Mouse (Mus musculus) liver, embryonic 14.5 days (tissue): ENCODE results near the gene Susd4. TPM values are rescaled to one million over a fixed set of nuclear protein-coding genes. Genes with fewer than 3 reads are reported as not detected.

Source experiments
- ATAC-seq: fragments of 200-750 bp; cut with Nextera tagmentation; 2 replicates; pipeline ENCODE4 v1.8.0; 2017; ENCODE audit warnings: moderate number of reproducible peaks, mild to moderate bottlenecking, moderate library complexity; ENCODE audit not compliant: insufficient read depth
- DNase-seq, 3 experiments: peaks; one replicate each; pipeline ENCODE4 v3.0.0-alpha.2; 2012 to 2013; ENCODE audit warnings: low read depth in 3 of 3, low spot score in 3 of 3
- H3K27ac ChIP-seq: fragments of 300-500 bp; sonication (generic); 2 replicates; pipeline ENCODE4 v1.5.1; 2014; ENCODE audit warnings: moderate library complexity, mild to moderate bottlenecking, control low read depth, inconsistent platforms
- H3K27me3 ChIP-seq: fragments of 300-500 bp; sonication (generic); 2 replicates; pipeline ENCODE4 v1.6.1; 2014; ENCODE audit warnings: mild to moderate bottlenecking, low read length, moderate library complexity; ENCODE audit not compliant: control insufficient read depth, insufficient read depth
- H3K36me3 ChIP-seq: fragments of 300-500 bp; sonication (generic); replicated peaks from 2 replicates; pipeline ENCODE4 v1.6.1; 2014; ENCODE audit warnings: low read depth; ENCODE audit not compliant: control insufficient read depth, insufficient read depth
- H3K4me1 ChIP-seq, 2 experiments: fragments of 200-500 bp in 1 of 2; fragments of 300-500 bp in 1 of 2; sonication (generic) in 1 of 2; replicated peaks; 2 replicates each; pipeline ENCODE4 v1.6.1; 2012 to 2014; ENCODE audit warnings: antibody characterized with exemption in 1 of 2, inconsistent platforms in 1 of 2, low read length in 1 of 2; ENCODE audit not compliant: control insufficient read depth in 2 of 2, insufficient read depth in 2 of 2
- H3K4me2 ChIP-seq: fragments of 300-500 bp; sonication (generic); 2 replicates; pipeline ENCODE4 v1.6.1; 2014; ENCODE audit warnings: low read depth, mild to moderate bottlenecking, control low read depth, moderate library complexity
- H3K4me3 ChIP-seq, 2 experiments: fragments of 200-500 bp in 1 of 2; fragments of 300-500 bp in 1 of 2; sonication (generic) in 1 of 2; 2 replicates each; pipeline ENCODE4 v1.5.1; 2012 to 2014; ENCODE audit warnings: low read depth in 2 of 2, low read length in 2 of 2, mild to moderate bottlenecking in 2 of 2, control low read depth in 1 of 2, inconsistent platforms in 1 of 2, moderate library complexity in 1 of 2; ENCODE audit not compliant: insufficient read depth in 1 of 2
- H3K9ac ChIP-seq: fragments of 300-500 bp; sonication (generic); replicated peaks from 2 replicates; pipeline ENCODE4 v1.6.1; 2014; ENCODE audit warnings: mild to moderate bottlenecking, control low read depth, moderate library complexity
- H3K9me3 ChIP-seq: fragments of 300-500 bp; sonication (generic); 2 replicates; pipeline ENCODE4 v1.6.1; 2016; ENCODE audit warnings: low read length, mixed read lengths; ENCODE audit not compliant: control insufficient read depth
- CTCF ChIP-seq: IDR thresholded peaks from 2 replicates; pipeline ENCODE4 v1.5.1; 2016; ENCODE audit warnings: antibody characterized with exemption, low read depth, control low read depth
- EP300 ChIP-seq: IDR thresholded peaks from 2 replicates; pipeline ENCODE4 v1.6.1; 2016; ENCODE audit warnings: antibody characterized with exemption, low read depth
- WGBS: fragments of 180-500 bp; shearing (Covaris S2); extraction: QIAGEN DNeasy Blood & Tissue Kit; methylation state at CpG from one replicate; pipeline ENCODE4 v1.1.7; 2014; ENCODE audit not compliant: insufficient replicate concordance; 5-methylcytosine and 5-hydroxymethylcytosine counted together
- polyA plus RNA-seq, 2 experiments: library from polyadenylated mRNA; depleted of rRNA in 1 of 2; stranded (reverse) in 1 of 2; unstranded in 1 of 2; fragments of >200 nt; fragmentation: Nextera tagmentation in 1 of 2; extraction: Ambion mirVana in 1 of 2; gene quantifications; 2 replicates each; pipeline versions ENCODE4 v1.2.1 to v1.2.3; 2012 to 2014

The Susd4 gene
- polyA plus RNA-seq, 2 experiments = 0.60 to 0.74 TPM

GRCm38 (mm10) chr1:182869114-182869456, 105.4 kb downstream of the Susd4 start:
- H3K27ac ChIP-seq = no peak overlapping the region
- H3K4me2 ChIP-seq = no peak overlapping the region
- H3K9ac ChIP-seq = no peak overlapping the region
- TF ChIP-seq EP300 = no peak
- no peak for TF ChIP-seq CTCF
- 53% methylated on average over 6 of the region's 6 CpGs for WGBS
- no peak overlapping the region for H3K4me3 ChIP-seq
- H3K27me3 ChIP-seq = no peaks in the 10 kb centered on the region
- no peaks in the 10 kb centered on the region for H3K4me1 ChIP-seq
- ATAC-seq (no peak), DNase-seq (no peak)
- H3K9me3 ChIP-seq = no peaks in the 10 kb centered on the region
- H3K36me3 ChIP-seq = no peaks in the 10 kb centered on the region

DNA sequence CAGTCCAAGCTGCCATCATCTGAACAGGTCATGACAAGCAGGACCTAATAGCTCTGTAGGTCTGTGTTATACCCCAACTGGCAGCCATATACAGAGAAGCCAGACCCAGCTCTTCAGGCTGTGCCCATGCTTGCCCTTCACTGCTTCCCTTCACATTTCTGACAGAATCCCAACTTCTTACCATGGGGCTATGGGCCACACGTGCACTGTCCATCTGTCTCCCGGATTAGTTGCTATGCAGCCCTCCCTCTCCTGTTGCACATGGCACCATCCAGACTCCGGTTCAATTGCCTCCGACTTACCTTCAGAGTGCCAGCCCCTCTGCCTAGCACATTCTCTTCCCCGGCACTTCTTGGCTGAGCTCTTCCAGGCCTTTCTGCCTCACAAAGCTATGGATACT, 114.5 kb downstream of the Susd4 start:
- H3K9me3 ChIP-seq = no peaks in the 10 kb centered on the region; the same call in 1 of the 2 replicates
- no peak overlapping the region for H3K4me3 ChIP-seq
- H3K27ac ChIP-seq = no peak overlapping the region
- DNase-seq = no peak
- H3K36me3 ChIP-seq = no peaks in the 10 kb centered on the region
- no peak for TF ChIP-seq EP300
- TF ChIP-seq CTCF = no peak
- no peaks in the 10 kb centered on the region for H3K27me3 ChIP-seq
- WGBS = 75% methylated on average over 5 of the region's 5 CpGs
- no peak overlapping the region for H3K4me2 ChIP-seq
- no peak overlapping the region for H3K9ac ChIP-seq
- H3K4me1 ChIP-seq = no peaks in the 10 kb centered on the region
- ATAC-seq = no peak

GRCm38 (mm10) chr1:182878719-182879118, 115.1 kb downstream of the Susd4 start:
- H3K4me1 ChIP-seq = no peaks in the 10 kb centered on the region
- no peak for TF ChIP-seq CTCF
- TF ChIP-seq EP300 = no peak
- H3K9me3 ChIP-seq = no peaks in the 10 kb centered on the region; the same call in 1 of the 2 replicates
- H3K4me2 ChIP-seq = no peak overlapping the region
- H3K9ac ChIP-seq = no peak overlapping the region
- ATAC-seq (no peak), DNase-seq (no peak)
- WGBS = 64% methylated on average over 4 of the region's 4 CpGs
- no peak overlapping the region for H3K4me3 ChIP-seq
- no peaks in the 10 kb centered on the region for H3K36me3 ChIP-seq
- H3K27ac ChIP-seq = no peak overlapping the region
- H3K27me3 ChIP-seq = no peaks in the 10 kb centered on the region

DNA sequence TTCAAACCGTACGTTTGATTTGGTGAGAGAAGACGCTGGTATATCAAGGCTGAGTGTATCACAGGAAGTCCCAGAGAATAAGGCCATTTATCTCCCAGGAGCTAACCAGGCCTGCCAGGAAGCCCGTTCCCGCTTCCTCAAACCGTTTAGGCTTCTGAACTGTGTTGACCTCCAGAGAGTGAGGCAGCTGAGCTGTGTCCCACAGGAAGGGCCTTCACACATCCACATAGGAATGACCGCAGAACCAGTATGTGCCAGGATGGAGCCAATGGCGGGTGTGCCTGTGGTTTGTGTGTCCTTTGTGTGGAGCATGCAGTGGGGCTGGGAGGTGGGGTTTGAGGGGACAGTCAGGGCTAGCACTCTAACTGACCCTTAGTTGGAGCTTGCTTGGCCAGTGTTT, 117.6 kb downstream of the Susd4 start:
- Histone ChIP-seq H3K27me3 (no peaks in the 10 kb centered on the region), H3K4me1 (no peaks in the 10 kb centered on the region), H3K36me3 (no peaks in the 10 kb centered on the region), H3K4me3 (no peak overlapping the region), H3K9ac (no peak overlapping the region), H3K27ac (no peak overlapping the region), H3K4me2 (no peak overlapping the region), H3K9me3 (no peaks in the 10 kb centered on the region; the same call in 1 of the 2 replicates)
- WGBS = 41% methylated on average over 8 of the region's 8 CpGs
- ATAC-seq (no peak), DNase-seq (no peak)
- TF ChIP-seq EP300 (no peak), CTCF (no peak)

DNA sequence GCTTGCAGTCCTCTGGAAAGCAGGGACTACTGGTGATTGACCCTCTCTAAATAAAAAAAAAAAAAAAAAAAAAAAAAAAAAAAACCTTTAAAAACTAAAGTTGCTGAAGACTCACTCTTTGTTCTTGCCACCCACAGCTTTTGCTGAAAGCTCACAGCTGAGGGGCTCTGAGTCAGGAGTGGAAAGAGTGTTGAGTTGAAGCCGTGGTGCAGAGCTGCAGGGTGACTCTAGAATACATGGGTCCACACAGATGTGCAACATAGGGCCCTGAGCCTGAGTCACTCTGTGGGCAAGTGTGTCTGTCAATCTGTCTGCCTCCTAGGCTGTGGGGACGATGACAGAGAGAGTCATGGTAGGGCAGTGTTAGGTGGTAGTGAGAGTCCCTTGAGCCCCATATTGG, 119.0 kb downstream of the Susd4 start:
- TF ChIP-seq EP300 = no peak
- TF ChIP-seq CTCF = no peak
- WGBS = 50% methylated on average over 2 of the region's 2 CpGs
- Histone ChIP-seq H3K4me3 (no peak overlapping the region), H3K27me3 (no peaks in the 10 kb centered on the region), H3K9me3 (no peaks in the 10 kb centered on the region; the same call in 1 of the 2 replicates), H3K4me2 (no peak overlapping the region), H3K9ac (no peak overlapping the region), H3K4me1 (no peaks in the 10 kb centered on the region), H3K36me3 (no peaks in the 10 kb centered on the region), H3K27ac (no peak overlapping the region)
- ATAC-seq (no peak), DNase-seq (no peak)

DNA sequence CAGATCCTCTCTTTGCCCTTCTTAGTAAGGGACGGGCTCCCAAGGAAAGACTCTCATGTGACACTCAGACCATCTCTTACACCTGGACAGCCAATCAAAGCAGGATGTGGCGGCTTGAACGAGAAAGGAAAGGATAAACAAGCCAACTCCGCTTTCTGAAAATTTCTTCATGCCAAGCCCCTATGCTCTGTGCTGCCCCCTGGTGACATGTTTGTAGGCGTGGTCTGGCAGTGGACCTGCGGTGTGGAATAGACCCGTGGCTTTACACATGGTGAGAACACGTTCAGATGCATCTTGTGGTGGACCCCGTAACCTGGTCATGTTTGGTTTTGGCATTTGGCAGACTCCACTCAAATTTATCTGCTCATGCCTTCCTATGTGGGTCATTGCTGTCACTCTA, 132.0 kb downstream of the Susd4 start:
- no peak overlapping the region for H3K27ac ChIP-seq
- DNase-seq = peak in 1 of 3 experiments; percentile 12
- 48% methylated on average over 9 of the region's 9 CpGs for WGBS
- no peaks in the 10 kb centered on the region for H3K36me3 ChIP-seq
- H3K9me3 ChIP-seq = no peaks in the 10 kb centered on the region
- ATAC-seq = no peak
- H3K4me2 ChIP-seq = no peak overlapping the region
- H3K9ac ChIP-seq = no peak overlapping the region
- H3K27me3 ChIP-seq = no peaks in the 10 kb centered on the region
- no peaks in the 10 kb centered on the region for H3K4me1 ChIP-seq
- H3K4me3 ChIP-seq = no peak overlapping the region
- TF ChIP-seq EP300 (no peak), CTCF (peak; percentile 79)
